Mouse (Mus musculus) urinary bladder, postnatal 25 days (tissue): ENCODE data around the gene Sec31a.

Source experiments
- DNase-seq: peaks from one replicate; pipeline ENCODE4 v3.0.0; 2022; ENCODE audit warnings: low spot score

Sec31a gene

DNA sequence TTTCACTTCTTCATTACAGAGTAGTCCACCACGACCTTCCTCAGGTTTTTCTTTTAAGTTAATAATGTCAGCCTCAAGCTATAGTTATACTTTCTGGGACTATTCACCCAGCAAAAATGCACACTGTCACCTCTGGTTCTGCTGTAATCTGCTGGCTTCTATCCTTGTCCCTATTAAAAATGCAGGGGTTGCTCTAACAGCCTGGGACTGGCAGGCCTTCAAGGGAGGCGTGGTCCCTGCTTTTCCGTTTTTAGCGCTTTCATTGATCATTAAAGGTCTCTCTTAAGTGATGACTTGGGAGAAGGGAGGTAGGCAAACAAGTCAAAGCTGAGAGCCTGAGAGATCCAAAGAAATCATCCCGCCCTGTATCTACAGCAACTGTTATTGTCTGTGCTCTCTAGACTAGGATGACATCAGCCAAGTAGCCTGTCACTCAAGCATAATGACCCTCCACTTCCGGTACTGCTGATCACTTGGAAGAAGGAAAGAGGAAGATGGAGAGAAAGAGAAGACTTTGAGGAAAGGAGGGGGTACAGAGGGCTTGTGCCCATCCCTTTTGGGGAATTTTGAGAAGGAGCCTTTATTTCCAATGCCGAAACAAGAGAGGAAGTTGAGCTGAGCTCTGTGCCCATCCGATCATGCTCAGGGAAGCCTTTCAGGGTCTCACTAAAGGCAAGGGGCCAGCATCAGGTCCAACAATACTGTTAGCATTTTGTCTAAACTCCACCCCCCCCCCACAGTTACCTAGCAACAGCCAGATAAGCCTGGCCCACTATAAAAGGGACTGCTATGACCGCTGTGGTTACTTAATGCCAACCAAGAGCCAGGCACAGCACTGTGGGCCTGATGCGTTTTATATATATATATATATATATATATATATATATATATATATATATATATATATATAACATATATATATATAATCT is 66.5 kb downstream of the Sec31a start:
- no peak for DNase-seq

DNA sequence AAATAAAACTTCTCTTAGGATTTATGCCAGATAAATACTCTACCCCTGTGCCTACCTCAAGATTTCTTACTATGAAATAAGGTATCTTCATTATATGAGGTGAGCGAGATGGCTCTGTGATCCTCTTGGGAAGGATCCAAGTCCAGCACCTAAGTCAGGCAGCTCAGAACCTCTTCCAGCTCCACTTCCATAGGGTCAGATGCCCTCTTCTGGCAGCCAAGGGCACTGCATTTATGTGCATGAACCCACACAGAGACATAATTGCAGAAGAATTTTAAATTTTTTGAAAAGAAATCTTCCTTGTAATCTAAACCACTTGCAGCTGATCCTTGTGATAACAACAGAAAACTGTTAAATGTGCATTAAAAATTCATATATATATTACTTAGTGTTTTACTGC is 70.9 kb downstream of the Sec31a start:
- no peak for DNase-seq

DNA sequence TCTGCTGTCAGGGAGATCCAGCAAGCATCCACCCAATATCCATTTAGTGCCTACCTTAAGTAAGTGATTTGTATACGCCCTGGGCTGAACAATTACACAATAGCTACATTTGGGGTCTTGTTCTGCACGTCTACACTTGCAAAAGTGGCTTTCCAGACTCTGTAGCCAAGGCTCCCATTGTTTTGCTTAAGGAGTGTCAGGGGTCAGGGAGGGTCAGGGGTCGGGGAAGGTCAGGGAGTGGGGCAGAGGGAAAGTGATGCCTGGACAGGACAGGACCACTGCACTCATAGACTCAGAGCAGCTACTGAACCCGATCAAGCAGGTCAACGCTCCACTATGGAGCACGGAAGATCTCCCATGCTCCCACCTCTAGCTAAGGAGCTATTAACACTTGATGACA is 72.9 kb downstream of the Sec31a start:
- no peak for DNase-seq

DNA sequence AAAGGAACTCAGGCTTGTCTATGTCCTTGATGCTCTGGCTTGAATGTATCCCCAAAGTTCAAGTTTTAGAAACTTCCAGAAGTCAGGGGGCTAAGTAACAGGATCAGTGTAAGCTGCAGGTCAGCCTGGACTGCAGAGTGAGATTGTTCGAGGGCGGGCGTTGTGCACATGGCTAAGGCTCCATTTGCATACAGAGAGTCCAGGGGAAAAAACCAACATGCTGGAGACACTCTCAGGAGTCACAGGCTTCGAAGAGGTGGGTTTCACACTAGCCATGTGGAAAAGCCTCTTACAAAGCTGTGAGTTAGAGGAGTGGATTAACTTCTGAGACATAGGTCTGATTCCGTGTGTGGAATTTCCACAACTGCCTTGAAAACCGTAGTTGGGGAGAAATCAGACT is 73.6 kb downstream of the Sec31a start:
- no peak for DNase-seq

DNA sequence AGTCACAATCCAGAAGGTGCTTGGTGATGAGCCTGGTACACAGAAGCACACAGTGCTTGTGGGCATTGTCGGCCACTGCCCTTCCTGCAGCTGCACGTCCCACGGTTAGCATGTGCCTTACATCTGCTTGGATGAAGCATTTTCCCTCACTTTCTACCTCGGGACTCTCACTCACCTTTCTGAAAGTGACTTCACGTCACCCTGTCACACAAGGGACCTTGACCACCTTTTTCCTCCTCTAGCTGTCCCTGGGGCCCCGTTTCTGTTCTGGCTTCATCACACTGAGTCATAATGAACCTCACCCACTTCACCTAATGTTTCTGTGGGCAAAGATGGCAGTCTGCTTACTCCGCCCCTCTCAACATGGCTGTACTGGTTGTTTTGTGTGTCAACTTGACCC is 75.0 kb downstream of the Sec31a start:
- no peak for DNase-seq

DNA sequence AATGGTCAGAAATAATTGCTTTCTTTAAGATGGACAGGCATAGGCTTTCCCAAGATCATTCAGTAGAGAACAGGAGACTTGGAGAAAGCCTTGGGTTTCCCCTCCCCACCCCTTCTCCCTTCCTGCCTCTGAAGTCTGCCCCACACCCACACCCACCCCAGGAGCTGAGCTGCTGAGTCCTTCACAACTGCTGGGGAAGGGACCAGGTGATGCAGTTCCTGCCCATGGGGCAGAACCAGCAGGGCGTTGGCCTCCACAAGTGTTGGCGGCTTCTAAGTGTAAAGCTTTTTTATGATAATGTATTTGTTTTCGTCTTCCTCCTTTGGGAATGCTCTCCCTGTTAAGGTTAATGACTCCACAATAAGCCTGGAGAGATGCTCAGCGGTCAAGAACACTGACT is 78.2 kb downstream of the Sec31a start:
- no peak for DNase-seq

DNA sequence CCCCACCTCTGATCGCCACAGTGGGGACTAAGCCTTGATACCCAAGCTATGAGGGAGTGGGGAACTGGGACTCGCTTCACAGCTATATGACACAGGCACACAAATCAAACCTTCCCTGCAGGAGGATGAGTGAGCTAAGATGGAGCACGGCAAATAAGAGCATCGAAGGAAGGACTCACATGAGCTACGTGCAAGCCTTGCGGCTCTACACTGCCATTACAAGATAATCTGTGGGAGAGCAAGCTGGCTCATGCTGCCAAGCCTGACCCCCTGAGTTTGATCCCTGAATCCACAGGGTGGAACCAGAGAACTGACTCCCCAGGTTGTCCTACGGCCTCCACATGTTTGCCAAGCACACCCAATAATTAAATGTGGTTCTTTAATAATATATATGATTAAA is 79.2 kb downstream of the Sec31a start:
- no peak for DNase-seq

DNA sequence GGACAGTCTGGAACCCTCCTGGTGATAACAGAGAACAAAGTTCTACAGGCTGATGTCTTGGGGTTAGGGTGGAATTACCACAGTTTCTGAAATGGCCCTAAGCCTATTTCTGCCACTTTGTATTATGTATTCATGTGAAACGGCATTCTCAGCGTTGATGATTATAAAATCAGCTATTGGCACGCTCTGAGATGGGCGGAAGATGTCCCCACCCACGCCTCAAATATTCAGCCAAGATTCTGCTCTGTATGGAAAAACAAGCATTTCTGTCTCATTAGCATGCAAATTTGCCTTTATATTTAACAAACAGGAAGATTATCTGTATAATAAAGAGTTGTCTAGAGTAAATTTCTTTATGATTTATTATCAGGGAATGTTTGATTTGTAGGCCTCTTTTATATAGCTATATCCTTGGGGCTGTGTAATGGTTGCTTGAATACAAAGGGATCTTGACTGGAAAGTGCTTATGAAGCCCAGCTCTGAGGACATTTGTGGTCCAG is 80.4 kb downstream of the Sec31a start:
- no peak for DNase-seq

DNA sequence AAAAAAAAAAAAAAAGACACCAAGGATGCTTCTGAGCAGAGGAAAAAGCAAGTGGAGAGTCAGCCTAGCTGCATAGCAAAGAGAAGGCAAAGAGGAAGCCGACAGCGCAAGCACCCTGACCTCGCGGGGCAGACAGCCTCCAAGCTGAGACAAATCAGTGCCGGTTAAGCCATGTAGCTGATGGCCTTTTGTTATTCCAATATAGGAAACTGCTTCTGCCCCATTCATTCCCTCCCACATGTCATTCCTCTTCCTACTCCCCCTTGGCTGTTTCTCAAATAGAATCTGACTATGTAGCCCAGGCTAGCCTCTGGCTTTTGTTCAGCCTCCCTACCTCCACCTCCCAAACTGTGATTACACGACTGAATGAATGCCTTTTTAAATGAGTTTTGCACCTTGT is 81.3 kb downstream of the Sec31a start:
- DNase-seq = no peak

DNA sequence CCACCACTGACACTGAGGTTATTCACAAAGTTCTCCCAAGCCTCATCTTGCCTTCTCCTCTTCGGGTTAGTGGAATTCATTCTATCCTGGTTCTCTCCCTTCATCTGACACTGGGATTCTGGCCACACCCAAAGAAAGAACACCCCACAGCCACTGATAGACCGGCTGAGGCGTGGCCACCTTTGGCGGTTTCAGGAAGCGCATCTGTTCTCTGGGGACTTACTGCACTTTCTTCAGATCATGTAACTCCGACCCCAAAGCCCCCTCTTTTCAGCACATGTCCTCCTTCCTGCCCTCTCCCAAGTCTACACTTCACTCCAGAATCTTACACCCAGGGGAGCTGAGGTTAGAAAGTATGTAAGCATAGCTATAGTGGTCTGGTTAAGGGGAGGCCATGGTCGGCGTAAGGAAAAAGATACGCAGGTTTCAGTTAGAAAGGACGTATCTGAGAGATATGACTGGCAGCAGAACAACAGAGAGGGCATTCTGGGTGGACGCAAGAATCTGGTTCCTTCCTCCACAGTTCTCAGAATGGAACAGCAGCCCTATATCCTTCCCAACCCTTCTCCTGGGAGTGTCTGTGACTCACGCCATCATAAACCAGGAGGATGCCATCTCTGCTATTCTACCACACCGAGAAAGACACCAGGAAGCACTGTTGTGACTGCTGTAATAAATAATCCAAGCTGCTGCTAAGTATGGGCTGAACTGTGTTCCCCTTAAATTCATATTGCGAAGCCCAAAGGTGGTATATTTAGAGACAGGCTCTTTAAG is 82.2 kb downstream of the Sec31a start:
- no peak for DNase-seq

DNA sequence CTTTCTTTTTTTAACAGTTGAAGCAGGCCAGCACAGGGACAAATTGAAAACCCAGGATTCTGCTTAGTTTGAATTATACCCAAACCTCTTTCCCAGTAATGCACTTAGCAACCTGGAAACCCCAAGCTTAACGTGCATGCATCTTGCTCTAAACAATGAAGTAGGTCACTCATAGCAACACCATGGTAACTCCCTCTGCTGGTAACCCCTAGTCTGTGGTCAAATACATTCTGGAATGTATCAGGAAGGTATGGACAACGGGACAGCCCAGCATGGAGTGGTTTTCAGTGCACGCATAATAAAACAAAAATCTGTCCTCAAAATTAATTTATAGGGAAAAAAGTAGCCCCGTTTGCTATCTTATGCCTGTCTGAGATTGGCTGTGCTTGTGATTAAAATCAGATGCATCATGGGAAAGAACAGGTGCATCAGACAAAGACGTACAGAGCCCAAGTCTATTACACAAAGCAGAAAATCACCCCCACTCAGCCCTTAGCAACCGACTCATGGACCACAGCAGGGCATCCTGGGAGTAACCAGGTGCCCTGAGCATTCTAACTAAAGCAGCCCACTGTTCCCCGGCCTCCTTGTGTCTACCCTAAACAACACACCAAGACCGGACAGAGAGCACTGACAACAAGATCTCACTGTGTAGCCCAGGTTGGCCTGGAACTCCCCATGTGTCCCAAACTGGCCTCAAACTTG is 83.6 kb downstream of the Sec31a start:
- no peak for DNase-seq

DNA sequence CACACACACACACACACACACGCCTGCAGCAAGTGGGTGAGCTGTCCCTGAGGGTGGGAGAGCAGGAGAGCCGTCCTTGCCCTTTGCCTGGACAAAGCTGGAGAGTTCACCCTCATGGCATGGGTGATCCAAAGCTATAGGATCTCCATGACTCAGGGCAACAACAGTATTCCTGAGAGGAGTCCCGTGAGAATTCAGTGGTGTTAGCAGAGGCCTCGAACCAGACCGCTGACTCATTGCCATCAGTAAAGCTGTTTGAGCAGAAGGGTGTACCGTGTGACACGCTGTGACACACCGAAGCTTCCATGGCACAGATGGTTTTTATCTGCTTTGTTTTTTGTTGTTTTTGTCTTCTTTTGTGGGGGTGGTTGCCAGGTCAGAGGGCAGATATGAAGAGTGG is 84.4 kb downstream of the Sec31a start:
- no peak for DNase-seq

DNA sequence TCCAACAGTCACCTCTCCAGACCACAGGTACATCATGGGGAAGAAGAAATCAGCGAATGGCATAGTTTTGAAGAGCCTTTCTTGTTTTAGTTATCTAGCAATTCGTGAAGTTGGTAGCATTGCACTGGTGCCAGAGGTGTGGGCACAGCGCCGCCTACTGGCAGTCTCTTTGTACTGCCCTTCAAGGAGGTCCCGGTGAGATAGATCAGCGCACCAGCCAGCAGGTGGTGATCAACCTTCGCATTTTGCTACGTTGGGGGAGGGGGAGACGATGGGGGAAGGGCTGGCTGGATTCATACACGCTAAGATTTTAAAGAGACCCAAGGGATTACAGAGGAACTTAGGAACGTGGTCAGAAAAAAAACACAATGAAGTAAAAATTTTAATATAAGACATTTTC is 94.0 kb downstream of the Sec31a start:
- DNase-seq = peak; percentile 80

DNA sequence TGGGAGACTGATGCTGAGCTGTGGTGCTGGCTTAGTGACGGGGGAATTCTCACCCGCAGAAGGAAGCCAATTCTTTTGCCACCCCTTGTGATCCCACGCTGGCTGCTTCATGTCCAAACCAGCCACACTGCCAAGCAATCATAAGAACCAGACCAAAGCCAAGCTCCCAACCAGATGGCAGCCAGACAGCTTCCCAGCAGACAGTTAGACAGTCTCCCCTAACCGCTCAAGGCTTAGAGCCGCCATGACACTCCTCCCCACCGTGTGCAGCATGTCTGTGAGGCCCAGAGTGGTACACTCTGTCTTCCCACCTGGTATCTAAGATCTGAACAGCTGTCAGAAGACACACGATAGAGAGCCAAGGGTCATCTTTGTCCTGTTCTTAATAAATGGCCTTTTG is 98.2 kb downstream of the Sec31a start:
- no peak for DNase-seq

DNA sequence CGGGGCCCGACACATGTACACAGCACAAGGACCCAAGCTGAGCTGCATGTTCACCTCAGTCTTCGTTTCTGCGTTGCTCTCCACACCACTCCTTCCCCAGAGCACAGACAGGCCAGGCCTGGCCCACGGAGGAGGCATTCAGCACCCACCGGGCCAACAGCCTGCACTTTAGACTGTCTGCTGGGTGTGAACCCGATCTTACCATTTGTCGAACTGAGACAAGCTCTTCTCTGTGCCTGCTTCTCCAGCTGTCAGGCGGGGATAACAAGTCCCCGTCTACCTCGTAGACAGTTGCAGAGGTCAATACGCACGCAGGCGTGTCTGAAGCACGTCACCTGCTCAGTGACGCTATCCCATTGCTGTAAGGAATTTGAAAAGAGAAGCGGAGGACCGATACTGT is 99.0 kb downstream of the Sec31a start:
- no peak for DNase-seq

DNA sequence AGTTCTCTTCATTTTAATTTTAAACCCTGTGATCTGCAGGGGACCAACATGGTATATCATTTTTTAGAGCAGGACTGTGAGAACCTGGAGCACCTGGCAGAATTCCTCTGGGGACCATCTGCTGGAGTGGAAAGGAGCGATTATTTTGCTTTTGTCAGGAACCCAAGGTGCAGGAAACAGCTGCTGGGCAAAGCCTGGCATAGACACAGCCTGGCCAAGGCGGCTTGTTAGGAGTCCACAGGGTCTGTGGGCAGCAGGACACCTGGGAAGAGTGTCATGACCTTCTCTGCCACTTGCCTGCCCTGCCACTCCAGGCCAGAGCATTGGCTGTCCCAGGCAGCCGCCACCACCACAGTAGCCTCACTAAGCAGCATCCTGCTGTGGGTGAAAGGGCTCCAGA is 100.4 kb downstream of the Sec31a start:
- DNase-seq = no peak

DNA sequence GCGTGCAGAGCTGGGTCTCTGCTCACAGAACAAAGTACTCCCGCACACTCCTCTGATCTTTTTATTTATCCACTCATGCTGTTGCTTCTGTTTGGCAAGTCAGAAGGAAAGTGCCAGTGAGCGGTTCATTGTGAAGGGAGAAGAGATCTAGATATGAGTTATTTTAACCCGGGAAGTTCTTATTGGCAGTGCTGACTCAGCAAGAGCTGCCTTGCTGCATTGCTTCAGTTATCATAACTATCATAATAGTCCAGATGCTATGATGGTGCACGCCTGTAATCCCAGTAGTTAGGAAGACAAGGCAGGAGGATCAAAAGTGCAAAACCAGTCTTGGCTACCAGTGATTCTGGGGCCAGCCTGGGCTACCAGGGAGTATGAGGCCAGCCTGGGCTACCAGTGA is 103.6 kb downstream of the Sec31a start:
- DNase-seq = no peak
